Mouse (Mus musculus): Measurements from ENCODE around the gene Kmt2c.

DNA sequence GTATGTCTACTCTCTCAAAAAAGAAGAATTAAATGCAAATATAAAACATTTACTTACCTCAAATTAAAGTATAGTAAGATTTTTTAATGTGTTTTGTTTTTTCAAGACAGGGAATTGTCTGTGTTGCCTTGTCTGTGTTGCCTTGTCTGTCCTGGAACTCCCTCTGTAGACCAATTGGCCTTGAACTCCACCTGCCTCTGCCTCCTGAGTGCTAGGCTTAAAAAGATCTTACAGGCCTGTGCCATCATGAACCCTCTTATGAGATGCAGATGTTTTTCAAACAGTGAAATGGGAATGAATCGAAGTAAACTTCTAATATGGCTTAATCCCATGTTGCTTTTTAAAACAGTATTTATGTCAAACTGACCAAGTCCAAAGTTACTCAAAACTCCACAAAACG is 1.9 kb downstream of the Kmt2c start:
- TF ChIP-seq POLR2A (IDR thresholded peaks at IDR 0.05; ENCODE audit: low read depth, low read length) (no peak), CTCF (IDR thresholded peaks at IDR 0.05; ENCODE audit: extremely low read depth, insufficient read depth, insufficient read length, insufficient replicate concordance) (no peak)
